Mouse (Mus musculus) lung, adult 2 months (tissue): ENCODE measurements around the gene Galnt17.

Experiments
- CTCF ChIP-seq: fragments of 200-500 bp; IDR thresholded peaks from 2 replicates; pipeline ENCODE4 v1.5.1; 2011; ENCODE audit warnings: mild to moderate bottlenecking, low read length, control low read depth; ENCODE audit not compliant: insufficient read depth
- POLR2A ChIP-seq: fragments of 200-500 bp; IDR thresholded peaks from 2 replicates; pipeline ENCODE4 v1.6.1; 2011; ENCODE audit warnings: low read depth, mild to moderate bottlenecking, control low read depth, low read length, borderline replicate concordance; ENCODE audit errors: extremely low read depth

DNA sequence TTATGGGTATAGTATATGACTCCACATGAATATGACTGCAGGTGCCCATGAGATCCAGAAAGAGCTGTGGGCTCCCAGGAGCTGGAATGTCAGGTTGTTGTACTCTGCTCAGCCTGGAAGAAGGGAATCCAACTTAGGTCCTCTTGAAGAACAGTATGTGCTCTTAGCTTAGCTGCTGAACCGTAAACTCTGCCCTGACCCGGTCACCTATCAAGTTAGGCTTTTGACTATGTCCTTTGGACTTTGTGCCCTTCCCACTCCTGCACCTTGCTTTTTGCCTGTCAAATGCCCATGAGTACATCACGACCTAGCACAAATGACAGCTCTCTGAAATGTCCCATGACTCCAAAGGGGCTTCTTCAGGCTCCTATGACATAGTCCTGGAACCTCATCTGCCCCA is 90.1 kb downstream of the Galnt17 start:
- TF ChIP-seq CTCF (no peak), POLR2A (no peak)
